Mouse (Mus musculus): ENCODE data around the gene Ppp1r9b.

- TF ChIP-seq GATA1 (IDR thresholded peaks at IDR 0.05; ENCODE audit: low read length) = no peak
- no peak for TF ChIP-seq TAL1 (IDR thresholded peaks at IDR 0.05; ENCODE audit: low read length)
These were observed at the start of gene Ppp1r9b for GRCm38 (mm10) chr11:94990749-94991577.
